Mouse (Mus musculus): ENCODE results near the gene Plcl2. TPM values are rescaled to one million over a fixed set of nuclear protein-coding genes. Genes with fewer than 3 reads are reported as not detected.

The Plcl2 gene
- polyA plus RNA-seq, 1 experiment = 11.4 TPM

- TF ChIP-seq POLR2A (IDR thresholded peaks at IDR 0.05; ENCODE audit: control insufficient read depth, extremely low read depth, insufficient read depth, low read length, poor library complexity) (no peak), CTCF (IDR thresholded peaks at IDR 0.05; ENCODE audit: borderline replicate concordance, control insufficient read depth, extremely low read depth, insufficient read depth, low read length, poor library complexity) (no peak)
- no peak overlapping the region for H3K27ac ChIP-seq (ENCODE audit: control insufficient read depth, insufficient read depth, low read length)
- DNase-seq = no peak
- no peaks in the 10 kb centered on the region for H3K4me1 ChIP-seq (replicated peaks; ENCODE audit: control insufficient read depth, insufficient read depth, low read length)
- no peaks in the 10 kb centered on the region for H3K27me3 ChIP-seq (ENCODE audit: control insufficient read depth, insufficient read depth, low read length)
- H3K36me3 ChIP-seq (ENCODE audit: control insufficient read depth, insufficient read depth, low read length) = no peaks in the 10 kb centered on the region
- WGBS = 99% methylated on average over 9 of the region's 9 CpGs
- no peak overlapping the region for H3K4me3 ChIP-seq (ENCODE audit: control insufficient read depth, insufficient read depth, low read length)
Observed at GRCm38 (mm10) chr17:50667596-50667995, 158.4 kb downstream of the Plcl2 start.

- Histone ChIP-seq H3K27ac (ENCODE audit: control insufficient read depth, insufficient read depth, low read length) (no peak overlapping the region), H3K27me3 (ENCODE audit: control insufficient read depth, insufficient read depth, low read length) (no peaks in the 10 kb centered on the region), H3K36me3 (ENCODE audit: control insufficient read depth, insufficient read depth, low read length) (no peaks in the 10 kb centered on the region), H3K4me1 (replicated peaks; ENCODE audit: control insufficient read depth, insufficient read depth, low read length) (no peaks in the 10 kb centered on the region), H3K4me3 (ENCODE audit: control insufficient read depth, insufficient read depth, low read length) (no peak overlapping the region)
- DNase-seq = no peak
- 92% methylated on average over 4 of the region's 4 CpGs for WGBS
- no peak for TF ChIP-seq POLR2A (IDR thresholded peaks at IDR 0.05; ENCODE audit: control insufficient read depth, extremely low read depth, insufficient read depth, low read length, poor library complexity)
- TF ChIP-seq CTCF (IDR thresholded peaks at IDR 0.05; ENCODE audit: borderline replicate concordance, control insufficient read depth, extremely low read depth, insufficient read depth, low read length, poor library complexity) = no peak
Observed at GRCm38 (mm10) chr17:50668681-50669208, 159.5 kb downstream of the Plcl2 start.

GRCm38 (mm10) chr17:50671416-50671815 is 162.2 kb downstream of the Plcl2 start:
- Histone ChIP-seq H3K27me3 (ENCODE audit: control insufficient read depth, insufficient read depth, low read length) (no peaks in the 10 kb centered on the region), H3K36me3 (ENCODE audit: control insufficient read depth, insufficient read depth, low read length) (no peaks in the 10 kb centered on the region), H3K4me1 (replicated peaks; ENCODE audit: control insufficient read depth, insufficient read depth, low read length) (no peaks in the 10 kb centered on the region), H3K27ac (ENCODE audit: control insufficient read depth, insufficient read depth, low read length) (no peak overlapping the region), H3K4me3 (ENCODE audit: control insufficient read depth, insufficient read depth, low read length) (no peak overlapping the region)
- 95% methylated on average over 5 of the region's 5 CpGs for WGBS
- TF ChIP-seq CTCF (IDR thresholded peaks at IDR 0.05; ENCODE audit: borderline replicate concordance, control insufficient read depth, extremely low read depth, insufficient read depth, low read length, poor library complexity) = no peak
- TF ChIP-seq POLR2A (IDR thresholded peaks at IDR 0.05; ENCODE audit: control insufficient read depth, extremely low read depth, insufficient read depth, low read length, poor library complexity) = no peak
- no peak for DNase-seq

- H3K27ac ChIP-seq (ENCODE audit: control insufficient read depth, insufficient read depth, low read length) = no peak overlapping the region
- no peak overlapping the region for H3K4me3 ChIP-seq (ENCODE audit: control insufficient read depth, insufficient read depth, low read length)
- no peaks in the 10 kb centered on the region for H3K36me3 ChIP-seq (ENCODE audit: control insufficient read depth, insufficient read depth, low read length)
- DNase-seq = no peak
- TF ChIP-seq CTCF (IDR thresholded peaks at IDR 0.05; ENCODE audit: borderline replicate concordance, control insufficient read depth, extremely low read depth, insufficient read depth, low read length, poor library complexity) = no peak
- TF ChIP-seq POLR2A (IDR thresholded peaks at IDR 0.05; ENCODE audit: control insufficient read depth, extremely low read depth, insufficient read depth, low read length, poor library complexity) = no peak
- H3K4me1 ChIP-seq (replicated peaks; ENCODE audit: control insufficient read depth, insufficient read depth, low read length) = peaks cover 8% of the 10 kb centered on the region
- 83% methylated on average over 7 of the region's 7 CpGs for WGBS
- H3K27me3 ChIP-seq (ENCODE audit: control insufficient read depth, insufficient read depth, low read length) = no peaks in the 10 kb centered on the region
Observed at GRCm38 (mm10) chr17:50674580-50674979, 165.4 kb downstream of the Plcl2 start.

GRCm38 (mm10) chr17:50675231-50675630 is 166.0 kb downstream of the Plcl2 start:
- H3K27me3 ChIP-seq (ENCODE audit: control insufficient read depth, insufficient read depth, low read length) = no peaks in the 10 kb centered on the region
- peaks cover 8% of the 10 kb centered on the region for H3K4me1 ChIP-seq (replicated peaks; ENCODE audit: control insufficient read depth, insufficient read depth, low read length)
- no peak overlapping the region for H3K4me3 ChIP-seq (ENCODE audit: control insufficient read depth, insufficient read depth, low read length)
- H3K36me3 ChIP-seq (ENCODE audit: control insufficient read depth, insufficient read depth, low read length) = no peaks in the 10 kb centered on the region
- DNase-seq = no peak
- no peak overlapping the region for H3K27ac ChIP-seq (ENCODE audit: control insufficient read depth, insufficient read depth, low read length)
- no peak for TF ChIP-seq POLR2A (IDR thresholded peaks at IDR 0.05; ENCODE audit: control insufficient read depth, extremely low read depth, insufficient read depth, low read length, poor library complexity)
- TF ChIP-seq CTCF (IDR thresholded peaks at IDR 0.05; ENCODE audit: borderline replicate concordance, control insufficient read depth, extremely low read depth, insufficient read depth, low read length, poor library complexity) = no peak
- WGBS = 96% methylated on average over 11 of the region's 11 CpGs

- TF ChIP-seq POLR2A (IDR thresholded peaks at IDR 0.05; ENCODE audit: control insufficient read depth, extremely low read depth, insufficient read depth, low read length, poor library complexity) (no peak), CTCF (IDR thresholded peaks at IDR 0.05; ENCODE audit: borderline replicate concordance, control insufficient read depth, extremely low read depth, insufficient read depth, low read length, poor library complexity) (no peak)
Observed at GRCm38 (mm10) chr17:50677334-50677733, 168.1 kb downstream of the Plcl2 start.

More at GRCm38 (mm10) chr17:50677334-50677733, 168.1 kb downstream of the Plcl2 start:
- H3K4me1 ChIP-seq (replicated peaks; ENCODE audit: control insufficient read depth, insufficient read depth, low read length) = peaks cover 8% of the 10 kb centered on the region
- no peaks in the 10 kb centered on the region for H3K36me3 ChIP-seq (ENCODE audit: control insufficient read depth, insufficient read depth, low read length)
- no peak for DNase-seq
- H3K4me3 ChIP-seq (ENCODE audit: control insufficient read depth, insufficient read depth, low read length) = no peak overlapping the region
- no peaks in the 10 kb centered on the region for H3K27me3 ChIP-seq (ENCODE audit: control insufficient read depth, insufficient read depth, low read length)
- WGBS = 96% methylated on average over 14 of the region's 14 CpGs
- H3K27ac ChIP-seq (ENCODE audit: control insufficient read depth, insufficient read depth, low read length) = no peak overlapping the region
